Mouse (Mus musculus) ES-Bruce4 (cell line): ENCODE measurements around the gene Cpeb1. TPM values are rescaled to one million over a fixed set of nuclear protein-coding genes. Genes with fewer than 3 reads are reported as not detected.

Experiments
- H3K27ac ChIP-seq: 2 replicates; pipeline ENCODE4 v1.5.1; 2012; ENCODE audit warnings: low read length, inconsistent platforms; ENCODE audit not compliant: insufficient read depth
- H3K27me3 ChIP-seq: 2 replicates; pipeline ENCODE4 v1.6.1; 2012; ENCODE audit warnings: mild to moderate bottlenecking, low read length, inconsistent platforms; ENCODE audit not compliant: control insufficient read depth, poor library complexity, insufficient read depth, severe bottlenecking
- H3K36me3 ChIP-seq: 2 replicates; pipeline ENCODE4 v1.6.1; 2012; ENCODE audit warnings: inconsistent platforms, mild to moderate bottlenecking, low read length, moderate library complexity; ENCODE audit not compliant: control insufficient read depth, poor library complexity, insufficient read depth, severe bottlenecking
- H3K4me1 ChIP-seq: one replicate; pipeline ENCODE4 v1.8.1; 2011; ENCODE audit warnings: low read length; ENCODE audit not compliant: control insufficient read depth, insufficient read depth
- H3K4me3 ChIP-seq: 2 replicates; pipeline ENCODE4 v1.5.1; 2011; ENCODE audit warnings: low read depth, mild to moderate bottlenecking, low read length
- H3K9ac ChIP-seq: 2 replicates; pipeline ENCODE4 v1.6.1; 2012; ENCODE audit warnings: low read depth, mild to moderate bottlenecking, inconsistent platforms; ENCODE audit not compliant: poor library complexity, severe bottlenecking
- H3K9me3 ChIP-seq: replicated peaks from 2 replicates; pipeline ENCODE4 v1.6.1; 2012; ENCODE audit warnings: mild to moderate bottlenecking, low read length, inconsistent platforms; ENCODE audit not compliant: control insufficient read depth, poor library complexity, insufficient read depth, severe bottlenecking
- CTCF ChIP-seq: IDR thresholded peaks from one replicate; pipeline ENCODE4 v1.8.1; 2011; ENCODE audit warnings: low read depth, low read length
- EP300 ChIP-seq: IDR thresholded peaks from 2 replicates; pipeline ENCODE4 v1.6.1; 2011; ENCODE audit warnings: low read depth, low read length; ENCODE audit not compliant: insufficient read depth
- POLR2A ChIP-seq: IDR thresholded peaks from one replicate; pipeline ENCODE4 v1.8.1; 2011; ENCODE audit warnings: low read length; ENCODE audit not compliant: insufficient read depth
- polyA plus RNA-seq: library from polyadenylated mRNA; stranded (reverse); fragments of >200 nt; gene quantifications from 2 replicates; pipeline ENCODE4 v1.2.4, GENCODE M21; 2011; ENCODE audit warnings: low read depth; ENCODE audit not compliant: missing spikeins, insufficient read depth, insufficient read length

Gene Cpeb1
- polyA plus RNA-seq, 1 experiment: 14.8 TPM

DNA sequence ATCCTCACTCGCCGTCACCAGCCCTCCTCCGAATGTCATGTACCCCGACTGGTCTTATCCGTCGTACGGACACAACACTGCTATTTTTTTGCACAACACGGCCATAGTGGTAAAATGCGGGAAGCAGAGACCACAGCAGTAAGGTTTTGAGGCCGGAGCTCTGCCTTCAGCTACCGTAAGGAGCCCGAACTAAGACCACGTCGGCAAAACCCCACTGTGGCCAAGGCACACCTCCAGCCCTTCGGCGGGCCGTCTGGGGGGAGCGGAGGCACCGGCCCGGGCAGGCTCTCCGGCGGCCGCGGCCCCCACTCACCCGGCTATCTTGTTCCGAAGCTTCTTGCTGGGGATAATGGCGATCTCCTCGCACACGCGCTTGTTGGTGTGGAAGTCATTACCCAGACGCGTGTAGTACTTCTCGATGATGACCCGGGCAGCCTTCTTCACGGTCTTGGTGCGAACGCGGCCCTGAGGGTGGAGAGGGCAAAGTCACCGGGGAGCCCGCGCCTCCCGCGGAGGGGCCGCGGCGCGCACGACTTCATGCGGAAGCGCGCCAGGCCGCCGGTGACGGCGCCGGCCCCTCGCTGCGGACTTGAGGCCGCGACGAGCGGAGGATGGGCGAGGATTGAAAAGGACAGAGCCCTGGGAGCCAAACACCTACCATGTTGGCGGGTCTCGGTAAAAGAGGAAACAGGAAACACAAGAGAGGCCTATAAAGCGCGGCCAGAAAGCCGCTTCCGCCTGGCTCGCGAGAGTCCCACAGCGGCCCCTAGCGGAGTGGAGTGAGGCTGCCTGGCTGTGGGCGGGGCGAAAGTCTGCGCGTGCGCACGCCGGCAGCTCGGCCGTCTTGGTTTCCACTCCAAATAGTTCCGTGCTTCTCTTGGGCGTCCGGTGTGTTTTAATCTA is 110.5 kb downstream of the Cpeb1 start, which contains the start of gene Rps17:
Rps17 (minus strand) TSS at position 711 of the 903 bp plus-strand sequence.
- H3K4me1 ChIP-seq: no peaks in the 10 kb centered on the region
- H3K36me3 ChIP-seq: peaks cover 40% of the 10 kb centered on the region
- peak; percentile 73 for TF ChIP-seq CTCF
- TF ChIP-seq POLR2A: peak; percentile 38
- TF ChIP-seq EP300: no peak
- no peaks in the 10 kb centered on the region for H3K27me3 ChIP-seq
- H3K9me3 ChIP-seq: no peaks in the 10 kb centered on the region
- peak within 1 kb of the TSS; percentile 66 for H3K27ac ChIP-seq
- H3K9ac ChIP-seq: peak within 1 kb of the TSS; percentile 86
- H3K4me3 ChIP-seq: peak within 1 kb of the TSS; percentile 99

GRCm38 (mm10) chr7:81343831-81344230 is 111.4 kb downstream of the Cpeb1 start:
- peak overlapping the region; percentile 66 for H3K27ac ChIP-seq
- H3K27me3 ChIP-seq: no peaks in the 10 kb centered on the region
- no peaks in the 10 kb centered on the region for H3K4me1 ChIP-seq
- H3K9me3 ChIP-seq: no peaks in the 10 kb centered on the region
- peak overlapping the region; percentile 86 for H3K9ac ChIP-seq
- H3K36me3 ChIP-seq: peaks cover 43% of the 10 kb centered on the region
- TF ChIP-seq CTCF (no peak), POLR2A (no peak), EP300 (no peak)
- H3K4me3 ChIP-seq: peak overlapping the region; percentile 99

- no peaks in the 10 kb centered on the region for H3K9me3 ChIP-seq
- peak overlapping the region; percentile 86 for H3K9ac ChIP-seq
- peak overlapping the region; percentile 99 for H3K4me3 ChIP-seq
- no peak for TF ChIP-seq CTCF
- TF ChIP-seq EP300: no peak
- TF ChIP-seq POLR2A: no peak
- peak overlapping the region; percentile 66 for H3K27ac ChIP-seq
- peaks cover 2% of the 10 kb centered on the region for H3K4me1 ChIP-seq
- H3K27me3 ChIP-seq: no peaks in the 10 kb centered on the region
- peaks cover 43% of the 10 kb centered on the region for H3K36me3 ChIP-seq
Observed at GRCm38 (mm10) chr7:81343316-81343715, 111.9 kb downstream of the Cpeb1 start.

DNA sequence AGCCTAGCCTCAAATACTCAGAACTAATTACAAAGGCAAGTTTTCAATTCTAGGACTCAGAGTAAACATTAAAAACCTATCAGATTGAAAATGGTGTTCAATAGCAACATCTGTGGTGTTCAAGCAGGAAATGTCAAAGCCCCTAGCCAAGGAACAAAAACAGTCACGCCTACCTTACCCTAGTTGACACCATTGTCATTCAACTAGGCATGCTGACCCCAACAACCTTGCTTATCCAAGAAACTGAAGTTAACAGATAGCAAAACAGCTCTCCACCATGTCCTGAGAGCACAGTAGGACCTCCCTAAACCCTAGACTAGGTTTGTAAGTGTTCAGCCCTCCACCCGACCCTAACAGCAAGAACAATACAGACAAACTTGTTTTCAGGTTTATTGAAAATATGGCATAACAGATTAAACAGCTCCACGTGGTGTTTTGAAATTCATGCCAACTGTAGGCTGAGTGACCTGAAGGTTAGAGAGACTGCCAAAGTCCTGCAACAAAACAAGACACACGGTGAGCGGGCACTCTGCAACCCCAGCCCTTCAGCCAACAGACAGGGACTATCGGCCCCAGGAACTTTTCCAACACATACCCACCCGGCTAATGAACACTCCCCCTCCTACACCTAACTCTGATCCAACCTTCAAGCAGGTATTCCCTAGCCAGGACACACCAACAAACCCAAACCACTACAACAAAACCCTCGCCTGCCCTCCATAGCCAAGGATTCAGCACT is 112.7 kb downstream of the Cpeb1 start:
- peak overlapping the region; percentile 86 for H3K9ac ChIP-seq
- H3K9me3 ChIP-seq: no peaks in the 10 kb centered on the region
- peak overlapping the region; percentile 66 for H3K27ac ChIP-seq
- no peaks in the 10 kb centered on the region for H3K27me3 ChIP-seq
- peak overlapping the region; percentile 99 for H3K4me3 ChIP-seq
- TF ChIP-seq EP300 (no peak), POLR2A (no peak), CTCF (no peak)
- peaks cover 2% of the 10 kb centered on the region for H3K4me1 ChIP-seq
- H3K36me3 ChIP-seq: peaks cover 43% of the 10 kb centered on the region

DNA sequence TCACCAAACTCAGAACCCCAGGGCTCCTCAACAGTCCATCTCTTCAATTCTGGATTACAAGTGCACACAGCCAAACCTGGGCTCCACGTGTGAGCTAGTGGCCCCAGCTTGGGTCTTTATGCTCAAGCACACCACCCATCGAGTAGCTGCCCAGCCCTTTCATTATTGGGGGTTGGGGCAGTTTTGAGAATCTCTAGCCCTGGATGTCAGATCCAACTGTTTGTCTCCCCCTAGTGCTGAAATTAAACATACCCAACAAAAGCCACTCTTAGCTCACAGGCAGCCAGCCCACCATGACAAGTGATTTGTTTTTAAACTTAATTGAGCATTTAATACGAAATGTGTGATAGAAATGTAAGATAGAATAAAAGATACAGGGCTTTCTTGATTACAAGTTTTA is 113.7 kb downstream of the Cpeb1 start:
- Histone ChIP-seq H3K9me3 (no peaks in the 10 kb centered on the region), H3K4me1 (peaks cover 2% of the 10 kb centered on the region), H3K4me3 (no peak overlapping the region), H3K27me3 (no peaks in the 10 kb centered on the region), H3K36me3 (peaks cover 43% of the 10 kb centered on the region), H3K27ac (0 out of 2 replicates have a peak overlapping the region, but pooled peaks have one; percentile 23), H3K9ac (no peak overlapping the region)
- TF ChIP-seq POLR2A (no peak), CTCF (peak; percentile 3)

DNA sequence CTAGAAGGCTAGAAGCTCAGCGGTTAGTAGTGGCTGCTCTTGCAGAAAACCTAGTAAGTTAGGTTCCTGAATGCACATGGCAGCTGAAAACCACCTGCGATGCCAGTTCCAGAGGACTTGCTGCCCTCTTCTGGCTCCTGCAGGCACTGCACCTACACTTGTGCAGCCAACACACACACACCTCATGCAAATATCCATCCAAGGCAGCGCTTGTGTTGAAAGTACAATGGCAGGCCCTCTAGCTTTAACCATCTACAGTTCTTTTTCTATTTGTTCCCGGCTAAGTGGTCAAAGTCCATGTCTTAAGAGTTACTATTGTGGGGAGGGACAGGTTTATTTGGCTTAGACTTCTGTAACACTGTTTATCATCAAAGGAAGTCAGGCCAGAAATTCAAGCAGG is 115.5 kb downstream of the Cpeb1 start:
- TF ChIP-seq EP300: no peak
- no peak for TF ChIP-seq POLR2A
- TF ChIP-seq CTCF: peak; percentile 91
- H3K27me3 ChIP-seq: no peaks in the 10 kb centered on the region
- no peak overlapping the region for H3K27ac ChIP-seq
- H3K9ac ChIP-seq: no peak overlapping the region
- H3K36me3 ChIP-seq: peaks cover 43% of the 10 kb centered on the region
- H3K4me3 ChIP-seq: no peak overlapping the region
- no peaks in the 10 kb centered on the region for H3K9me3 ChIP-seq
- H3K4me1 ChIP-seq: peaks cover 4% of the 10 kb centered on the region
